Mouse (Mus musculus) left cerebral cortex, adult 18-20 months (tissue): ENCODE measurements around the gene Fam160a1. TPM values are rescaled to one million over a fixed set of nuclear protein-coding genes. Genes with fewer than 3 reads are reported as not detected.

ENCODE experiments used
- DNase-seq, 2 experiments: peaks; one replicate each; pipeline ENCODE4 v3.0.0; 2021 to 2022; ENCODE audit warnings: low spot score in 2 of 2, mixed read lengths in 1 of 2
- total RNA-seq, 2 experiments: library from RNA; stranded (reverse); gene quantifications; 2 replicates each; pipeline ENCODE4 v1.2.3; 2021

Gene Fam160a1
- total RNA-seq, 2 experiments from 2014 or later, result 3.4 to 3.7 TPM

DNA sequence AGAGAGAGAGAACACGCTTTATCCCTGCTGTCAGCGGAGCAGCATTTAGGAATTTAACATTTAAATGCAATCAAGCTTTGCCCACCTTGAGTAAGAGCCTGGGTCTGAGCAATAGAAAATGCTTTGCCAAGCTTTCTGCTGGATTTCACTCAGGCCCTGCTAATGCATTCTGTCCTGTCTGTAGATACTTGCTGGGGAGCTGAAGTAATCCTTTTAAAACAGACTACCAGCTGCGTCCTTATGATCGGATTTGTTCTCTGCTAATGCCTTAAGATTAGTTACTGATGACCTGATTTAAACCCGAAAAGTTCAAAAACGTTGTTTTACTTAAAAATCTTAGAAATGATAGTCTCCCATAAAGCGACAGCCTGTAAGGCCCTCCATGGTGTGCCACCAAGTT is 136.0 kb downstream of the Fam160a1 start:
- DNase-seq, result no peak

DNA sequence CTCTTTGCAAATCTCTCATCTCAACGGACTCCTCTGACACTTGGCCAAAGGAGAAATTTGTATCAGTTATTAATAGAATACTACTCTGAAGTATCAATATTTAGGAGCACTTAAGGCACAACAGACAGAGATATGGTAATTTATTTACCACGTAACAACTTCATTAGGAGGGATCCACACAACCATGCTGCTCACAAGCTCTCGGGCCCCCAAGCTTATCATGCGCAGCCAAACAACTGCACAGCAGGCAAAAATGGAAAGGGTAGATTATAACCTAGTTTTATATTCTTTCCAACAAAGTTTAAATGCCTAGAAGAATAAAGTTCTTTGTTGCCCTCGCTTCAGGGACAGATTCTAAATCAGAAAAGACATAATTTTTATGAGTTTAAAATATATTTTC is 137.1 kb downstream of the Fam160a1 start:
- no peak for DNase-seq

DNA sequence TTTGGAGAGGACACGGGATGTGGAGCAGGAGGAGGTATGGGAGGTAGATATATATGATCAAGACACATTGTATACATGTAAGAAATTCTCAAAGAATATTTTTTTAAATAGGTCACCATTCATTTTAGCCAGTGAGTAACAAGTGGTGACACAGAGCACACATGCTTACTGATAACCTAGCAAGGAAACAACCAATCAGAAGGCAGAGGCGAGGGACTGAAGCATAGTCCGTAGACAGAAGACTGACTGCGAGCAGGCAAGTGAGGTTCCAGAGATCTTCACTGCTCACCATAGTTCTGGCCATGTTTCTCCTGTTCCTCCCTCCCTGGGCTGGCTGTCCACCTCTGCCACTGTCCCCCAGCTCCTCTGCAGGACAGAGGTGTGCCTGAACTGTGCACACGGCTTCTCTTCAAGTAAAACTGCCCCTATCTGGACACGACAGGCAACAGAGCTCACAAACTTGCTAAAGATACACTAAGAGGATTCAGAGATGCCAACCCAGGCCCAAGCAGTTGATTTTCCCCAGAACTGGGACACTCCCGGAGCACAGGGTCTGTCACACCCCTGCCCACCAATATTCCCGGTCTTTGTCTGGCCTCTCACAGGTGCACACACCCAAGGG is 137.7 kb downstream of the Fam160a1 start:
- no peak for DNase-seq

DNA sequence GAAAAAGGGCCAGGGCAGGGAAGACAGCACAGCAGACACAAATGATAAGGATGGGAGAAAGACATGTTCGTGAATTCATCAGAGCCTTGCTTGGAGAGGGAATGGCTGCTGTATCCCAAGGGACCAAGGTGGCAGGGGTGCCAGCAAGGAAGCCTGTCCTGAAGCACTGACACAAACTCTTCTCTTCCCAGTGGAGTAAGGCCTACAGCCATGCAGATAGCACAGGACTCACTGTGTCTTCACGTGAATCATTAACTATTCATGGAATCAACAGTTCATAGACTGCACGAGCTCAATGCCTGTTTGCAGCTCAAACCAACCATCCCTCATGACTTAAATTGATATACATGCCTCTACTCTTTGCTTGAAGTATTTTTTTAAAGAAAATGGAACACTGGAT is 139.1 kb downstream of the Fam160a1 start:
- no peak for DNase-seq

DNA sequence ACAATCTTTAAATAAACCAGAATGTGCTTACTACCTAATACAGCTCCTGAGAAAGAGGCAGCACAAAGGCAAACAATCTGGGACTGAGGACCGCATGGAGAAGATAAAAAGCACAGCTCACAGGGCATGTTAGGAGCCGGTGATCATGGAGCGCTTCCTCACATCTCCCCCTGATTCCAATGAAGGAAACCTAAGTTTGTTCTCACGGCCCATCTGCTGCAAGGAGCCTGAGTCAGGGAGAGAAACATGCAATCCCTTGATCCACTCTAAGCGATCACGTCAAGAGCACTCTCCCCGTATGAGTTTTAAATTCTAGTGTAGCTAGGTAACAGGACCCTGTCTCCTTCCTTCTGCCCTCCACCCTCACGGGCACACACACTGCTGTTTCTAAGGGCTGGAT is 140.0 kb downstream of the Fam160a1 start:
- DNase-seq, result no peak

DNA sequence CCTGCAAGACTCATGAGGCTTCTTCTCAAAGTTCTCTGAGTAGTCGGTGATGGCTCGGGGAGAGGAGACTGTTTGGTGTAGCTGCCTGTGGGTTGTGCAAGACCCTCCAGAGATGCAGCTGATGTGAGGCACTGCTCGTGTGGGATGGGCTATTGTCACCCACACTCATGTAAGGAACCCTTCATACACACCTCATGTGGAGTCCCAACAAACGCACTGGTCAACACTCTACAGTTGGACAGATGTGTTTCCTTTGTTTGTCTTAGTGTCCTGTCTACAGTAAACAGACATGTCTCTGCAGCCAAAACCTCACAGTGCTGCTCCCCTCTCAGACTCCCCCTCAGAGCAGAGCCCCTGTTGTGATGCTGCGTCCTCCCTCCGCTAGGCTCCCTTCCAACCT is 147.2 kb downstream of the Fam160a1 start:
- no peak for DNase-seq

DNA sequence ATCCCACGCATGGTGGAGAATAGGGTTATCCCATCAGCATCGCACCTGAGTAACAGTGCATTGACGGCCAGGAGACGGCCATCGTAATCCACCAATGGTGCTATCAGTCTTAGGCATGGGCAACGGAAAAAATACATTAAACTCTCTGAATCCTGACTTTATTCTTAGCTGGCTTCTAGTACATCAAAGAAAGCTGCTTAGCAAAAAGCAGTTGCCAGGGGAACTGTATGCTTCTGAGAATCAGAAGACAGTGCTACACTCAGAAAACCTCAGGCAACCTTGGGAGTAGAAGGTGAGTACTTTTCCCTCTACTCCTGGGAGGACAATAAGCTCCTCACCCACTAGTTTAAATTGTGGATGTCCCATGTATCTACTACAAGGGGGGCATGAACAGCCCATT is 149.4 kb downstream of the Fam160a1 start:
- no peak for DNase-seq

DNA sequence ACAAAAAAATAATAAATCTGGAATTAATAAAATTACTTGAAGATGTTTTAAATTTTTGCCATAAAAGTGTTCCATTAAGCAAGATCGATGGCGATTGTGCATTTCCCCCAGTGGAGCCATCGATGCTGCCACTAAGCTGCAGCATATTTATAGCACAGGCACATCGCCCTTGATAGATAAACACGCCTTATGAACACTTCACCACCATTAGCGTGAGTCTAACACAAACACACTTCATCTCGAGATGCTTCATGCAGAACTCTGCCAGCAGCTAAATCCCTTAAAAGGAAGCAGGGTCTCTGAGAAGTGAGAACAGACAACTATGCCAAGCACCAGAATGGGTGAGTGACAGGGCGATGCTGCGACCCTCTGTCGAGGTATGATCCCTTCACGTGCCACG is 150.4 kb downstream of the Fam160a1 start:
- no peak for DNase-seq

DNA sequence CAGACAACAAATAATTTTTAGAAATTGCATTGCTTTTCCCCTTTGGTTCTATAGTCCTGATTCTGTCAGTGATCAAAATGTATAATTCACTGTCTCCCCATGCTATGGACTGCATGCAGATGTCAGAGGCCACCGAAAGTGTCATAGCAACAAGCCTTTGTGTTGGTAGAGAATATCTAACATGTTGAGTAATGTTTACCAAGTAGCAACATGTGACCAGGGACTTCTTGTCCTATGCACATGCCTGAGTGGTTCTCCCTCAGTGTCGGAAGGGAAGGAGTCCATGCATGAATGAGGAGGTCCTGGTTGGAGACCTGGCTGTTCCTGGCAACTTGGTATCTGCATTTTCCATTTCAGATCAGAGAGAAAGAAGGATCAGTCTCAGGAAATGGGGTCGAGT is 150.9 kb downstream of the Fam160a1 start:
- DNase-seq, result no peak

DNA sequence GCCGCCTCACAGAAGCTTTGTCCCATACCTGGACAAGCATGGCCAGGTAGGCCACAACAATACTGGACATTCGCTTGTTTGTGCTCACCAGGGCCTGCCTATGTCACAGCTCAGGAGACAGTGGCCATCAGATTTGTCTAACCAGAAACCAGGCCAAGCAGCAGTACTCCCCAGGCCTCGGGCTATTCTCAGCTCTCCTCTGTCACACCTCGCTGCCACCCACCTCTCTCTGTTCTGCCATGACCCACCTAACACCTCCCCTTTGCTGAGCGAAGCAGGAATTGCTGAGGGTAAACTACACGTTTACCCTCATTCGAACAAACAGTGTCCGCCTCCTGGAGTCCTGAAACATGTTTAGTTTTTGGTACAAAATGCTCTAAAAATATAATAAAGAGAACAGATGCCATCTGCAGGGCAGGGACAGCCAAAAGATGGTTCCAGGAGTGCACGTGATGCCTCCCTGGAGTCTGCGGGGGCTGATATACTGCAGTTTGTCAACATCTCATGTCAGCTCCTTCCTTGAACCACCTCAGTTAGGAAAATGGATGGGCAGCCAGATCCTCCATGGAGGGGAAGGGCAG is 152.4 kb downstream of the Fam160a1 start:
- peak; percentile 63 to 69 for DNase-seq

DNA sequence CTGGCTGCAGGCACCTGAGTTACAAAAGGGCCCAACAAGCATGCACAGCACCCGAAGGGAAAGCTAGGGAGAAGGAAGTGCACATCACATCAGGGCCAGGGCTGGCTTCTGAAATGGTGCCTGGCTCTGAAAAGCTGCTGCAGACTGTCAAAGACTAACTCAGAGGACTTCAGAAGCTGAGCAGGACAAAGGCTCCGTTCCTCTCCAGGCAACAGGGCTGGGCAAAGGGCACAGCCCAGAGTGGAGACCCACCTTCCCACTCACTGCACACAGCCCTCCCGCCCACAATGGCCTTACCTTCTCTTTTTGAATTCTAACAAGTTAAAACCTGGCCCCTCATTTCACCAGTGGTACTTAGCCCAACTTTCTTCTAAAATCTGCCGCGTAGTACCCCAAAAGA is 153.3 kb downstream of the Fam160a1 start:
- no peak for DNase-seq

DNA sequence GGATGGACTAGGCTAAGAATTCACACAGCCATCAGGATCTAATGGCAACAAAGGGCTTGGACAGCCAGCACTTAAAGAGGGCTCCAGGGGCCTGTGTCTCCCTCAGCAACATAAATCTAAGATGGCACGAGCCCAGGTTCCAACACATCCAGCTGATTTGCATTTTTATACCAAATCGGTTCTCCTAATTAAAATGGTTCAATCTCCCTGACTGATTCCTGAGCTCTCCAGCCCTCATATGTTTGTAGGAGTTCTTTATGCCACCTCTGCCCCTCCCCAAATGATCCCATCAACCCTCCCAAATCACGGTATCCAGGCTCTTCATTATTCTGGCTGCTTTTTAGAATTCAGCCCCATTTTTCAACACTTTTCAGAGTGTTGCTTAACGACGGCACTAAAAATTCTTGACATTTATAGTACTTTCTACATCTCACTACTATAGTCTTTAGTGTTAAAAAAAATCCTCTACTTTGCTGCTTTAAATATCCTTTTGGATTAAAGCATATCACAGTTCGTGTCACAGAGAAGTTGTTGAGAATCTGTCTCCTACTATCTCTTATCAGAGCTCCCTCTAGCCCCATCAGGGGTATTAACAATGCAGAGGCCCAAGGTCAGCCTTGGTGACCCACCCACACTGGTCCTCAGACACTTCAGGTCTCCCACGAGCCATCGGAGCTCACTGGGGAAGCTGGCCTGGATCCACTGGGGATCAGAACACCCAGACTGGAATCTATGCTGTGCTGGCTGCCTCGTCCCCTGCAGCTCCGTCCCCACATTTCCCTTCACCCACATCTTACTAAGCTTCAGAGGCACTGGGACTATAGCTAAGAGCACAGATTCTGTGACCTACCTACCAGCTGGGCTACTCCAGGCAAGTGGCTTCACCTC is 154.9 kb downstream of the Fam160a1 start:
- DNase-seq, result no peak

DNA sequence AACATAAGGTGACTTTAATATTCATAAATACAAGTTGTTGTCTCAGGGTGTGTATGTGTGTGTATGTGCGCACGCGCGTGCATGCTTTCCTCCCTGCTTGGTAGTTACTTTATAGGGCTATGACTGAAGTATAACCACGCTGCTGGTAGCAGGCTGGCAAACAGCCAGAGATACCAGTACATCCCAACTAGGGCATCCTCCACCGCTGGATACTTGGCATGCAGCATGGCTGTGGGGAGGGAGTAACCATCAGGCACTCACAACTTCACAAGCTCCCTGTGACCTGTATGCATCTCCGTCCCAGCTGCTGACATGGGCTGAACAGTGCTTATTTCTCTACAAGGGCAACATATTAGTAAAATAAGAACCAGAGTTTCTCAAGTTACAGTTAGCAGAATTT is 157.4 kb downstream of the Fam160a1 start:
- DNase-seq, result no peak

DNA sequence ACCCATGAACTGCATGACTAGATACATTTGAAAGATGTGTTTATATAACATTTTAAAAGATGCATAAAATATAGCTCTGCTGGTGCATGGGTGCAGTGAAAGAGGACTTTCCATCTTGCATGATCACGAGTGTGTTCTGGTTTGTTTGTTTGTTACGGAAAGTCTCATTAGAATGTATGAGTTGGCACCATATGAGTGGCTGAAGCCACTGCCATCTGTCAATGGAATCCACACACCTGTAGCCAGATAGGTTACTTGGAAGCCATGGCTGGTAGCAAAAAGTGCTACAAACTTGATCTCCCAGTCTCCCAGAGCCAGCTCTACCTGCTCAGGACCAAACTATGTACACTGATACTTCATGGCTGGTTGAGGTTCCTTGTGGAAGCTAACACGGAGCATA is 161.6 kb downstream of the Fam160a1 start:
- DNase-seq, result no peak

DNA sequence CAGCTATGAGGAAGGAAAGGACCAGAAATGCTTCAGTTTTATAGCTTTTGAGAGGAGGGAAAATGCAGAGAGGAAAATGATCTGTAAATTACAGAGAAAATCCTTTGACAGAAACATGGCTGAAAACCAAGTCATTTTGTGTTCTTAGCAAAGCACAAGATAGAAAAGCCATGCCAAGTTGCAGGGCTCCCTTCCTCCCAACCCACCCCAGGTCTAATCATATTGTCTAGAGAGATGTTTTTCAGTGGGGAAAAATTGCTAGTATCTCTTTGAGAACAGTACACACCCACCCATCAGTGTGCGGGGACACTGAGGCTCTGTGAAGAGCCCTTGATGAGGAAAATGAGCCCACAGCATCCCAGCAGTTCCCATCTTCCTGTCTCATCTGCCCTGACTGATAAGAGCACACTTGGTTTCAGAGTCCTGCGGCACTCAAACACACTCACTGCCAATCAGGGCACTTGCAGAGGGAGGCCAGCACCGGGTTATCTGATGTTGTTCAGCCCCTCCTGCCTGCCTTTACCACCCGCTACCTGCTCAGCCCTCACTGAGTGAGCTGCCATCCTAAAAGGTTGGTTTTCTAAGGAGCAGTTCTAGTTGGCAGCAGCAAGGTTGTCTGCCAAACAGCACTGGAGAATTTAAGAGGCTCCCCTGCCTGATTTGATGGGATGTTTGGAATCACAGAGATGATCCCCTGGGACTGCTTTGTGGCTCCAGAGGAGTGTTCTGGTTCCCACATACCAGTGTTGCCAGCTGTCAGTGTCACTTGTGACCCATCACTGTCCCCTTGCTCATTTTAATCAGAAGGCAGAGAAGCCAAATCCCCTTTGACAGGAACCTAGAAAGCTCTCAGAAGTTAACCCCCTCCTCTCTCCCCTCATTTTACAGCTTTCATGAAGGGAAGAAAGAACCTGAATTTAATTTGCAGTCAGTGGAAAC is 164.1 kb downstream of the Fam160a1 start:
- DNase-seq, result no peak

DNA sequence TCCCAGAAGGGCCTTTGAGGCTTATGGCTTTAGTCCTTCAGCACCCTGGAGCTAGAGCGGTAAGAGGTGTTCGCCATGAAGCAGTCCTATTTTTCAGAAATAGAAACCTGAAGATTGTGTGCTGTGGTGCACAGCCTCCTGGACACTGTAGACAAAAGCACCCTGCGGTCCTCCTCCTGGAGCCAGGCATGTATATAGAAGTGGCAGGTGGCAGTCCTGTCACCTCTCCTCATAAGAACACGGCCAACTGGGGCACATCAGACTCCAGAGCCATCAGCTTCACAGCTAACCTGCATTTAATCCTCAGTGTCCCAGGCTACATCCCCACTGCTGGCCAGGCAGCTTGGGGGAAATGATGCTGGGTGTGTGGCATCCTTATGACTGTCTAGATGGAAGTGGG is 167.9 kb downstream of the Fam160a1 start:
- no peak for DNase-seq

DNA sequence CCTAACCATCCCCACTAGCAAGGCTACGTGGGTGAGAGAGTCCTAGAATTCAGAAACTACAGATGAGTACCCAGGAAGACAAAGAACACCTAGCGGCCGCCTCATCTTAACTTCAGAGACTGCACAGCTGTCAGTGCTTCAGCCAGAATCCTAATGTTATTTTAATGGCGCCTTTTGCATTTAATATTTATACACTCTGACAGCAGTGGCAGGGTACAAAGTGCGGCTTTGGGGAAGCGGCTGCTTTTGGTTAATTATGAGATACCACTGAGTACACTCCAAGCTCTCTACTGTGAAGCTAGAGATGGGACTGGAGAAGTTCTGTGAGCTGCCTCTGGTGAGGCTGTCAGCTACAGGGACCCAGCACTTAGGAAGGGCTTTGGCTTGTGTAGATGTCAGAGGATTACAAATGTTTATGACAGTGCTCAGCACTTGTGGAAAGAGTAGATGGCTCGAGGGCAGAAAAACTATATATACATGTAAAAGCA is 171.5 kb downstream of the Fam160a1 start:
- DNase-seq, result no peak

DNA sequence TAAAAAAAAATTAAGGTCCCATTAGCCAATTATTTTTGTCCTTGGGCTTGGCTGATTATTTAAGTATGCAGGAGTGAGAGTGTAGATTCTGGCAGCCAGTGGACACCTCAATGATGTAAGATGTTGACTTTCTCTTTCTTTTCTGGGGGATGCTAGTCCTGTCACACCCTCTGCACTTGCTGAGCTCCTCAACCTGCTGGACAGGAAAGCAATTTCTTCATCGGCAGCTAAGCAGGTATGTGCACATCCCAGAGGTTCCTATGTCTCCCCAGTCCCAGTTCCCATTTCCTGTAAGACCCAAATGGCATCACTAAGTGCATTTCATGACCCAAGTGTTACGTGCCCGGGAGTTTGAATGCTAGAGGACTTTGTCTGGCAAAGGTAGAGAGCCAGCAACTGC is 172.3 kb downstream of the Fam160a1 start:
- no peak for DNase-seq

DNA sequence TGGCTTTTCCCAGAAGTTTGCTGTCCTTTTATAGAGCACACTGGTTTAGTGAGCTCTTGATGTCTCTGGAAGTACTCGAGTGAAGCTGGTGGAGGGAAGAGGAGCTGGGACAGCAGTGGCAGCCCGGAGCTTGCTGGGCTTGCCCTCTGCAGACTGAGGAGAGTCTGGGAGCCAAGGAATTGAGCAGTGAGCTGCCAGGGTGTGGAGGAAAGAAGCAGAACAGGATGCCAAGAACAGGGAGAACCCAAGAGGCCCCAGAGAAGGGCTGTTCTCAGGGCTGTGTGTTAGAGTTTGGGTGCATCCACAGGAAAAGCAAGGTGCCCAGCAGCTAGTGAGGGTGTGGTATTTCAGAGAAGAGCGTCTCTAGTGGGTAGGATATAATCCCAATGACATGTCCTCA is 175.3 kb downstream of the Fam160a1 start:
- no peak for DNase-seq

DNA sequence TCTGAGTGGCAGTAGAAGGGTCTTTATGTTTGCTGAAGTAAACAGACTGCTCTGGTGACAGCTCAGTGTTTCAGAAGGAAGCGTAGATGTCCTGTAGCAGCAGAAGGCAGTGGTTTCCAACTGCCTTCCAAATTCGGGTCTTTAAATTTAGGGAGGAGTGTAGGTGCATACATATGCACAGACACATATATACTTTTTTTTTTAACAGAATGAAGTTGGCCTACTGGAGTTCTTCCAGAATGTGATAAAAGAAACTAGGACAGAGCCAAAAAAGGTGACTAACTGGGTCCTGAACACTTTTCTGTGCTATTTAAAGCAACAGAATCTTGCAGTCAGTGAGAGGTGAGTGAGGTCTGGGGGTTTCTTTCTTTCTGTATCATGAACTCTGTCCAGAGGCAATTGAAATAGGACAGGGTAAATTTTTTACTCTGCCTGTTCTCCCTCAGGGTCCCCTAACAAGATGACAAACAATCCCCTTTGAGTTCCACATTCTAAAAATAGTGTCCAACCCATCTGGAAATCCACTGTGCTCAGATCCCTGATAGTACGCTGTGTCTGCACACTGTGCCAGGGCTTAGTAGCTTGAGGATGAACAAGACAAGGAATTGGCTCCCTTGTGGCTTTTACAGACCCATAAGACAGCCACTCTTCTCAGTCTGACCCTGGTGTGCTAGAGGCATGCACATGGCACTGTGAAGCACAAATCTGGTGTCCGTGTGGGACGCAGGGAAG is 180.2 kb downstream of the Fam160a1 start:
- no peak for DNase-seq

DNA sequence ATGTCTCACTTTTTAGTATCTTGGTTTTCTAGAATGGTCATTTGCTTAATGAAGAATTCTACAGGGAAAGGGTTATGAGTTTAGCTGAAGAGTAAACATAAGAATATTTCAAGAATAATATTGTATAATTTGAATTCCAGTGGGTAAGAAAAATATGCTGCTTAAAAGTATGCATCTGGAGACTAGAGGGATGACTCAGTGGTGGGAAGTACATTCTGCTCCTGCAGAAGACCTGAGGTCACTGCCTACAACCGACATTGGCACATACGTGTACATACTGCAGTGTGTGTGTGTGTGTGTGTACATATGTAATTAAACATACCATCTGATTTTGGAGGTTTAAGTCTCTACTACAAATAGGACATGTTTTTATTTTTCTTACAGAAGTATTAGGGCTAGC is 181.5 kb downstream of the Fam160a1 start:
- DNase-seq, result no peak
